Mouse (Mus musculus): ENCODE measurements at regions not wholly inside any gene's neighbourhood (a gene's known extent, or its start where the extent isn't known, plus 50 kb on each side); places are given as distances from the start of the nearest gene placed in this dataset.

DNA sequence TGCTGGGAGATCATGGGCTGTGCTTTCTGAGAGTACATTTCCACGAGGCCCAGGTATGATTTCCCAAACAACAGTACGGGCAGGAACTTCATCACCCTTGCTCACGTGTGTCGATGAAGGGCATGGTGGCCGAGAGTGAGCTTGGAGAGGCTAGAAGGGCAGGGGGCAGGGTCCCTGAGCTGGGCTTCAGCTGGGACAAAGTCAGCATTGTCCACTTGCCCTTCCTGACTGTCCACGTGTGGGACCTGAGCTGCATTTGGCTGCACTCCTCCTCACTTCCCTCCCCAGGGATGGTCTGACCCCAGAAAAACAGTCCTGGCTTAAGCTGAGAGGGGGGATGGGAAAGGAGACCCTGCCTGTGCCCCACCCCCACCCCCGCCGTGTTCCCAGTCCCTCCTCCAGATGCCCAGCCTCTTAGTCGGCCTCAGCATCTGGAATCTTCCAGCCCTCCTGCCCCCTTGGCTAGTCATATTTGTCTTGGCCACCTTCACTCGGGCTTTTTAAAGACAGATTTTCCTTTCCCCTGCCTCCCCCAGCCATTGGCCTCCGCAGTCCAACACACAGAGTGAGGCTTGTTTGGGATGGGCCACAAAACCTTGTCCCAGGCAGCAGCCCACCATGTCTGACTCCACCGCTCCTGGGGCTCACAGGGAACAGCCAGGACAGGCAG, 58.6 kb downstream of the Isg20 start:
- no peaks in the 10 kb centered on the region for H3K4me1 ChIP-seq (ENCODE audit: control insufficient read depth, insufficient read depth, low read length)
- 56% methylated on average over 12 of the region's 12 CpGs for WGBS

DNA sequence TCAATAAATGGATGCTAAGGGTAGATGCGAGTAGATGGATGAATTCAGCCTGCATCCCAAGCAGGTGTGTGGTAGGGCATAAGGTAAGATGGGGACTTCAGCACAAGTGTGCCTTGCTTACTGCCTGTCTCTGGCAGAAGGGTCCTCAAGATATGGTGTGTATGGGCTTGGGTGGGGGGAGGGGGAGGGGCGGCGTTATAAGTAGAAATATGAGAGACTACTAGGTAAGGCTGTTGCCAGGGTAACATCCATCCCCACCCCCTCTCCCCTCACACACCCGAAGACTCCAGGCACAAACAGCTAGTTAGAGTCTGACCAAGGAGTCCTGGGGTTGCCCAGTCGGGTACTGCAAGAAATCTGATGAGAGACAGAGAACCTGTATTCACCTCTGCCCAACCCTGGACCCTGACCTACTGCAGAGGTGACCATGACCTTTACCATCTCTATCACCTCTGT, 63.5 kb upstream of the Acan start:
- Histone ChIP-seq H3K4me1 (ENCODE audit: control insufficient read depth, insufficient read depth, low read length) (no peaks in the 10 kb centered on the region), H3K27ac (ENCODE audit: insufficient read depth, low read depth, low read length) (no peak overlapping the region), H3K27me3 (replicated peaks; ENCODE audit: control insufficient read depth, insufficient read depth, low read length) (no peaks in the 10 kb centered on the region), H3K36me3 (ENCODE audit: control insufficient read depth, insufficient read depth, low read length) (no peaks in the 10 kb centered on the region), H3K4me3 (ENCODE audit: insufficient read depth, low read depth, low read length) (no peak overlapping the region)
- WGBS: 35% methylated on average over 5 of the region's 5 CpGs
- TF ChIP-seq POLR2A (IDR thresholded peaks at IDR 0.05; ENCODE audit: low read depth, low read length) (no peak), CTCF (conservative IDR thresholded peaks at IDR 0.05; ENCODE audit: insufficient read depth, insufficient read length, low read depth, low read length) (no peak)
- DNase-seq: no peak

More for the DNA sequence above, 58.6 kb downstream of the Isg20 start:
- no peaks in the 10 kb centered on the region for H3K27me3 ChIP-seq (replicated peaks; ENCODE audit: control insufficient read depth, insufficient read depth, low read length)
- H3K4me3 ChIP-seq (ENCODE audit: insufficient read depth, low read depth, low read length): no peak overlapping the region
- TF ChIP-seq POLR2A (IDR thresholded peaks at IDR 0.05; ENCODE audit: low read depth, low read length) (no peak), CTCF (conservative IDR thresholded peaks at IDR 0.05; ENCODE audit: insufficient read depth, insufficient read length, low read depth, low read length) (no peak)
- no peak overlapping the region for H3K27ac ChIP-seq (ENCODE audit: insufficient read depth, low read depth, low read length)
- no peak for DNase-seq
- no peaks in the 10 kb centered on the region for H3K36me3 ChIP-seq (ENCODE audit: control insufficient read depth, insufficient read depth, low read length)

DNA sequence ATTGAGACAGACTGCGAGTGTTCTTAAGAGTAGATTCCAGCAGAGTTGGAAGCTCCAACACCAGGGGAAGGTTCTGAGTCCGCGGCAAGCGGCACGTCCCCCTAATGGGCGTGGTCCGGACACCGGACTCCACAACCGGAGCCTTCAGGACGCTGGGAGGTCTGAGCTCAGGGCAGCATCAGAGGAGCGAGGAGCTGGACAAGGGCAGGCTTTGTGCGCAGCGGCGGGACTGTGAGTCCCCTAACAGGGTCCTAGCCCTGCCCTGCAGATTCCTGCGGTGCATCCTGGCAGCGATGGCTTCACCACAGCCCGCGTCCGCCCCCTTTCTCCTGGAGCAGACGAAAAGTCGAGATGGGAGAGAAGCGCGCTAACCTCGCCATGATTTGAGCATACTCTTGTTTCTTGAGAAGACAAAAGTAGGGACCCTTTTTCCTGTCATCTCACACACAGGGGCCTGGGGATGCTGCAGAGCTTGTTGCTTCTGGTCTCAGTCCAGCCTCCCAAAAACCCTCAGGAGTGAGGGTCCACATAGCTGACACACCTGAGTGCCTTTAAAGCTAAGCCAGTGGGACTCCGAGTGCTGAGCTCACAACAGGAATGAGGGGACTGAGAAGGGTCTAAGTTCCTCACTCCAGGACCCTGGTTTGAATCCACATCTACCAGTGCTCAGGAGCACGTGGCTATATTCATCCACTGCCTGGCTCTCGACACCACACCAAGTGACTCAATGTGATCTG, 62.8 kb upstream of the Acan start:
- Histone ChIP-seq H3K27me3 (replicated peaks; ENCODE audit: control insufficient read depth, insufficient read depth, low read length) (no peaks in the 10 kb centered on the region), H3K4me3 (ENCODE audit: insufficient read depth, low read depth, low read length) (no peak overlapping the region), H3K27ac (ENCODE audit: insufficient read depth, low read depth, low read length) (no peak overlapping the region), H3K36me3 (ENCODE audit: control insufficient read depth, insufficient read depth, low read length) (no peaks in the 10 kb centered on the region), H3K4me1 (ENCODE audit: control insufficient read depth, insufficient read depth, low read length) (no peaks in the 10 kb centered on the region)
- TF ChIP-seq POLR2A (IDR thresholded peaks at IDR 0.05; ENCODE audit: low read depth, low read length): no peak
- DNase-seq: no peak
- WGBS: 3% methylated on average over 27 of the region's 27 CpGs

DNA sequence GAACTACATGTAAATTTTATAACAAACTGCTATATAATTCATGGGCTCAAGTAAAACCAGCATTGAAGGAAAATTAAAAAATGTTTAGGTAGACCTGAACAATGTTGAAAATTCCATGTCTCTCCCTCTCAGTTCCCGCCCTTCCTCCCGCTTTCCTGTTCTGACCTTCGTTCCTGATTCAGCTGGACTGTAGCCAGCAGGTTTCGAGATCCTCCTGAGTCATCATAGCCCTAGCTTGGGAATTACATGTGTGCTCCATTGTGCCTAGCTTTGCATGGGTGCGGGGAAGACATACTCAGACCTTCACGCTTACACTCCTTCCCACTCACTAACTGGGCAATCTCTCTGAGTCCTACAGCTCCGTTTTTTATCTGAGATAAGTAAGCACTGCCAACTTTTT, 60.3 kb upstream of the Acan start:
- peak; percentile 46 for DNase-seq
- Histone ChIP-seq H3K36me3 (ENCODE audit: control insufficient read depth, insufficient read depth, low read length) (no peaks in the 10 kb centered on the region), H3K27ac (ENCODE audit: insufficient read depth, low read depth, low read length) (no peak overlapping the region), H3K27me3 (replicated peaks; ENCODE audit: control insufficient read depth, insufficient read depth, low read length) (no peaks in the 10 kb centered on the region), H3K4me3 (ENCODE audit: insufficient read depth, low read depth, low read length) (no peak overlapping the region), H3K4me1 (ENCODE audit: control insufficient read depth, insufficient read depth, low read length) (no peaks in the 10 kb centered on the region)
- TF ChIP-seq POLR2A (IDR thresholded peaks at IDR 0.05; ENCODE audit: low read depth, low read length) (no peak), CTCF (conservative IDR thresholded peaks at IDR 0.05; ENCODE audit: insufficient read depth, insufficient read length, low read depth, low read length) (no peak)
- WGBS: 56% methylated on average over 7 of the region's 7 CpGs

DNA sequence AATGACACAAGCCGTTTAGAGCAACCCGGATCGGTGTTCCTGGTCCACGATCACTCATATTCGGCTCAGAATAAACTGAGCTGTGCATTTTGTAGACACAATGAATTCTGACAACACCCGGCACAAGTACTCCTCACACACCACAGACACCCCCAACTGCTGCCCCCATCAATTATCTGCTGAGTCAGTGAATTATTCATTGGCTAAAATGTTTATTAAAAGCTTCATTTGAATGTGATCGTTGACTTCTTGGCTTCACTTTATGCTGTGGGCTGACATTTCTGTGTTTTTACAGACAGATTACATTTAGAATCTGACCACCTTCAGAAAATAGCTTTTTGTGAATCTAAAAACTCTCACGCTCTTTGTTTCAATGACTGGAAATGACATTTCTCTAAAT, 59.1 kb upstream of the Acan start:
- TF ChIP-seq POLR2A (IDR thresholded peaks at IDR 0.05; ENCODE audit: low read depth, low read length) (no peak), CTCF (conservative IDR thresholded peaks at IDR 0.05; ENCODE audit: insufficient read depth, insufficient read length, low read depth, low read length) (no peak)
- no peaks in the 10 kb centered on the region for H3K27me3 ChIP-seq (replicated peaks; ENCODE audit: control insufficient read depth, insufficient read depth, low read length)
- no peaks in the 10 kb centered on the region for H3K4me1 ChIP-seq (ENCODE audit: control insufficient read depth, insufficient read depth, low read length)
- H3K4me3 ChIP-seq (ENCODE audit: insufficient read depth, low read depth, low read length): no peak overlapping the region
- no peaks in the 10 kb centered on the region for H3K36me3 ChIP-seq (ENCODE audit: control insufficient read depth, insufficient read depth, low read length)
- DNase-seq: no peak
- no peak overlapping the region for H3K27ac ChIP-seq (ENCODE audit: insufficient read depth, low read depth, low read length)
- WGBS: 91% methylated on average over 8 of the region's 8 CpGs

DNA sequence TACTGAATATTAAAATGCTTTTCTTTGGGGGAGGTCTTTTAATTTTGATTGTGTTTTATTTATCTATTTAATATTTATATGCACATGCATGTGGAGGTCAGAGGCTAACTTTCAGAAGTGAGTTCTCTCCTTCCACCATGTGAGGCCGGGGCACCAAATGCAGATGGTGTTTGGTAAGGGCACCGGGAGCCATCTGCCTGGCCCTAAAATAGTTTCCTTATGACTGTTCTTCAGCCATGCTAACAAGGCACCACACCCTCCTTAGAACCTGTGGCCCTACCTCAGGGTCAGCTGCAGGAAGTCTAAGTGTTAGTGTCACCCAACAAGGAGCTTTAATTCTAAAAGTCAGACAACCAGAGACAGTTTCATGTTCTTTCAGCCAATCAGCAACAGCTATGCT, 58.2 kb upstream of the Acan start:
- H3K4me3 ChIP-seq (ENCODE audit: insufficient read depth, low read depth, low read length): no peak overlapping the region
- no peak for TF ChIP-seq CTCF (conservative IDR thresholded peaks at IDR 0.05; ENCODE audit: insufficient read depth, insufficient read length, low read depth, low read length)
- TF ChIP-seq POLR2A (IDR thresholded peaks at IDR 0.05; ENCODE audit: low read depth, low read length): no peak
- no peaks in the 10 kb centered on the region for H3K36me3 ChIP-seq (ENCODE audit: control insufficient read depth, insufficient read depth, low read length)
- H3K27ac ChIP-seq (ENCODE audit: insufficient read depth, low read depth, low read length): no peak overlapping the region
- WGBS: 70% methylated on average over 2 of the region's 2 CpGs
- no peaks in the 10 kb centered on the region for H3K4me1 ChIP-seq (ENCODE audit: control insufficient read depth, insufficient read depth, low read length)
- no peaks in the 10 kb centered on the region for H3K27me3 ChIP-seq (replicated peaks; ENCODE audit: control insufficient read depth, insufficient read depth, low read length)
- DNase-seq: no peak

DNA sequence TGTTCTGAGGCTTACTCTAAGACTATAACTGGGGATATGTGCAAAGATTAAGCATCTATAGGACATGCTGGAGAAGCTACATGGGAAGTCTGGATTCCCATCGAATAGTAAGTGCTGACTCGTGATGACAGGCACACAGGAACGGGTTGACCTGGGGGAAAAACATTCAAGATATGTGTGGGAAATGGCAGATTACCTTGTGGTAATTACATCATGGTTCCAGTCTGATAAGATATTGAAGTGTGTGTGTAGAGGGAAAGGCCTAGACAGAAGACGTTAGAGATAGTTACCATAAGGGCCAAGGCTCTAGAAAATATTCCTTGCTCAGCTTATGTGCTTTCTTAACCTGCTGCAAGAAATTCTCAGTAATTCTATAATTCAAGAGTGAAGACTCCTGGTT, 57.5 kb upstream of the Acan start:
- no peak for TF ChIP-seq POLR2A (IDR thresholded peaks at IDR 0.05; ENCODE audit: low read depth, low read length)
- no peak for TF ChIP-seq CTCF (conservative IDR thresholded peaks at IDR 0.05; ENCODE audit: insufficient read depth, insufficient read length, low read depth, low read length)
- DNase-seq: no peak
- Histone ChIP-seq H3K4me3 (ENCODE audit: insufficient read depth, low read depth, low read length) (no peak overlapping the region), H3K36me3 (ENCODE audit: control insufficient read depth, insufficient read depth, low read length) (no peaks in the 10 kb centered on the region), H3K27ac (ENCODE audit: insufficient read depth, low read depth, low read length) (no peak overlapping the region), H3K27me3 (replicated peaks; ENCODE audit: control insufficient read depth, insufficient read depth, low read length) (no peaks in the 10 kb centered on the region), H3K4me1 (ENCODE audit: control insufficient read depth, insufficient read depth, low read length) (no peaks in the 10 kb centered on the region)
- 82% methylated on average over 4 of the region's 4 CpGs for WGBS

Measured in kidney, adult 2 months (tissue).